Mouse (Mus musculus) thymus, postnatal 14 days (tissue): ENCODE measurements around the gene Tarsl2.

Experiments used
- DNase-seq: peaks from one replicate; pipeline ENCODE4 v3.0.0; 2021

Gene Tarsl2

GRCm38 (mm10) chr7:65657490-65658120 lies 12.9 kb downstream of the Tarsl2 start:
- no peak for DNase-seq

- DNase-seq = no peak
These were observed 18.6 kb downstream of the Tarsl2 start for GRCm38 (mm10) chr7:65663225-65663790.

- DNase-seq = no peak
These were observed 19.2 kb downstream of the Tarsl2 start for GRCm38 (mm10) chr7:65663886-65664285.

GRCm38 (mm10) chr7:65667491-65667890 lies 22.8 kb downstream of the Tarsl2 start:
- no peak for DNase-seq

- no peak for DNase-seq
These were observed 33.4 kb downstream of the Tarsl2 start for GRCm38 (mm10) chr7:65678050-65678449.

GRCm38 (mm10) chr7:65678900-65679595 lies 34.4 kb downstream of the Tarsl2 start:
- DNase-seq = no peak

GRCm38 (mm10) chr7:65681166-65681565 lies 36.5 kb downstream of the Tarsl2 start:
- no peak for DNase-seq

- no peak for DNase-seq
These were observed 39.6 kb downstream of the Tarsl2 start for GRCm38 (mm10) chr7:65684256-65684835.

- no peak for DNase-seq
These were observed 42.0 kb downstream of the Tarsl2 start for GRCm38 (mm10) chr7:65686664-65687063.

GRCm38 (mm10) chr7:65690869-65691268 lies 46.2 kb downstream of the Tarsl2 start, which contains the start of gene Tm2d3:
TSS of gene Tm2d3 (plus strand) at chr7:65691169.
- no peak for DNase-seq

GRCm38 (mm10) chr7:65691929-65692605 lies 47.4 kb downstream of the Tarsl2 start:
- no peak for DNase-seq

GRCm38 (mm10) chr7:65692883-65693282 lies 48.2 kb downstream of the Tarsl2 start:
- no peak for DNase-seq

GRCm38 (mm10) chr7:65693301-65693821 lies 48.7 kb downstream of the Tarsl2 start:
- peak; percentile 92 for DNase-seq

- DNase-seq = peak; percentile 47
These were observed 51.8 kb downstream of the Tarsl2 start for GRCm38 (mm10) chr7:65696450-65696849.

GRCm38 (mm10) chr7:65702076-65702475 lies 57.4 kb downstream of the Tarsl2 start:
- DNase-seq = no peak

GRCm38 (mm10) chr7:65704818-65705242 lies 60.1 kb downstream of the Tarsl2 start:
- DNase-seq = peak; percentile 70

GRCm38 (mm10) chr7:65708506-65708905 lies 63.8 kb downstream of the Tarsl2 start:
- no peak for DNase-seq

- DNase-seq = no peak
These were observed 65.6 kb downstream of the Tarsl2 start for GRCm38 (mm10) chr7:65710301-65710700.

- DNase-seq = no peak
These were observed 69.1 kb downstream of the Tarsl2 start for GRCm38 (mm10) chr7:65713782-65714181.

GRCm38 (mm10) chr7:65714304-65714703 lies 69.6 kb downstream of the Tarsl2 start:
- DNase-seq = no peak

GRCm38 (mm10) chr7:65734024-65734423 lies 89.3 kb downstream of the Tarsl2 start:
- no peak for DNase-seq

- DNase-seq = no peak
These were observed 90.6 kb downstream of the Tarsl2 start for GRCm38 (mm10) chr7:65735261-65735660.
